Mouse (Mus musculus) left cerebral cortex, adult 2 months (tissue): ENCODE results near the gene Acvr1. TPM values are rescaled to one million over a fixed set of nuclear protein-coding genes. Genes with fewer than 3 reads are reported as not detected.

Experiments
- DNase-seq, 2 experiments: peaks; one replicate each; pipeline ENCODE4 v3.0.0; 2021 to 2022; ENCODE audit warnings: low spot score in 2 of 2, mixed read lengths in 1 of 2; ENCODE audit errors: extremely low spot score in 1 of 2
- H3K27ac ChIP-seq: fragments of 200-600 bp; 2 replicates; pipeline ENCODE4 v1.8.1; 2022
- H3K4me3 ChIP-seq: fragments of 200-600 bp; 2 replicates; pipeline ENCODE4 v1.8.1; 2022
- CTCF ChIP-seq: fragments of 200-600 bp; IDR thresholded peaks from 2 replicates; pipeline ENCODE4 v1.8.1; 2022; ENCODE audit warnings: antibody characterized with exemption, mild to moderate bottlenecking, moderate library complexity
- intact Hi-C: fragments of 180-260 bp; cut with DNase I; formaldehyde crosslinking; loops from one replicate; pipeline ENCODE4 v1.15.1; 2025
- total RNA-seq, 2 experiments: library from RNA; stranded (reverse); gene quantifications; 2 replicates each; pipeline ENCODE4 v1.2.3; 2021

Acvr1 gene
- total RNA-seq, 2 experiments from 2014 or later = 32.9 to 36.6 TPM

GRCm38 (mm10) chr2:58589637-58590036, 22.7 kb upstream of the Acvr1 start:
- no peak overlapping the region for H3K27ac ChIP-seq
- peak; percentile 34 to 51 for DNase-seq
- no peak overlapping the region for H3K4me3 ChIP-seq
- TF ChIP-seq CTCF = no peak
- intact Hi-C loops = loop anchor here (2.0 to 10.0 kb wide), 2 partner anchors 53 to 565 kb away; no protein-coding TSS in a partner anchor

GRCm38 (mm10) chr2:58586311-58586710, 19.4 kb upstream of the Acvr1 start:
- no peak overlapping the region for H3K4me3 ChIP-seq
- intact Hi-C loops = loop anchor here (1.0 to 10.0 kb wide), 2 partner anchors 19 to 562 kb away; partner anchors contain the start of genes Acvr1 and Upp2
- TF ChIP-seq CTCF = no peak
- peak; percentile 49 to 65 for DNase-seq
- H3K27ac ChIP-seq = peak overlapping the region; percentile 74; the same call in 1 of the 2 replicates

- H3K27ac ChIP-seq = no peak overlapping the region
- TF ChIP-seq CTCF = no peak
- H3K4me3 ChIP-seq = no peak overlapping the region
- intact Hi-C loops = no loop called here
- DNase-seq = no peak
These were observed 7.2 kb upstream of the Acvr1 start for GRCm38 (mm10) chr2:58574167-58574566.

DNA sequence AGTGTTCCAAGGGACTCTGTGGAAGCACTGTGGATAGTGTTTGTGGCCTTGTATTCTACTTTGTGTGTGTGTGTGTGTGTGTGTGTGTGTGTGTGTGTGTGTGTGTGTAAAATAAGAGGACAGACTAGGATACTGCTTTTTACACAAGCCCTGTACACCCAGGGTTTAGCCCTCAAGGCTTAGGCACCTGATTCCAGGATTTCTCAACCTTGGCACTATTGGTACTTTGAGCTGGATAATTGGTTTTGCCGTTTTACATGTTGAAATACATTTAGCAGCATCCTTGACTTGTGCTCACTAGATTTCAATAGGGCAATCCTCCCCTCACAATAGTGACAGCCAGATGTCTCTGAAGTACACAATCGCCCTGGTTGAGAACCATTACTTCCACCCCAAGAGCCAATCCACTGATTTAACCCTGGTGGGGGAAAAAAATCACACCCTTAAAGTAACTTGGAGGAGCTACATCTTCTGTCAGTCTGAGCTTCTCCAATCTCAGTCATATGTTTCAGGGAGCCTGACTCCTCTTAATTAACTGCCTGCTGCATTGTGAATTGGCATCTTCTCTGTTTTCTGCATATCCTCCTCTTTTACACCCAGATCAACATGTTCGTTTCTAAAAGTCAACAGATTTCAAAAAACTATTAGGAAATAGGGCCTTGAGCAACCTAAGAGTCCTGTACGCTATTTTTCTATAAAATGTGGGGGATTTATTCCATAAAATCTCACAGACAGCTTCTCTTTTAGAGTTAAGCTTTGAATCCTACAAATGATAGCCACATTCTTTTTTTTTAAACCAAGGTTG, 2.1 kb upstream of the Acvr1 start:
- intact Hi-C loops = loop anchor here (5.0 kb wide), 1 partner anchor 98 kb away; no protein-coding TSS in a partner anchor
- no peak; the same call in 1 of the 2 replicates for TF ChIP-seq CTCF
- Histone ChIP-seq H3K27ac (no peak overlapping the region), H3K4me3 (no peak overlapping the region; the same call in 1 of the 2 replicates)
- no peak for DNase-seq

GRCm38 (mm10) chr2:58567866-58568719, 1.1 kb upstream of the Acvr1 start:
- intact Hi-C loops = loop anchor here (1.0 to 5.0 kb wide), 4 partner anchors 18 to 99 kb away; no protein-coding TSS in a partner anchor
- TF ChIP-seq CTCF = no peak
- H3K4me3 ChIP-seq = peak overlapping the region; percentile 72
- no peak for DNase-seq
- peak overlapping the region; percentile 95 for H3K27ac ChIP-seq

DNA sequence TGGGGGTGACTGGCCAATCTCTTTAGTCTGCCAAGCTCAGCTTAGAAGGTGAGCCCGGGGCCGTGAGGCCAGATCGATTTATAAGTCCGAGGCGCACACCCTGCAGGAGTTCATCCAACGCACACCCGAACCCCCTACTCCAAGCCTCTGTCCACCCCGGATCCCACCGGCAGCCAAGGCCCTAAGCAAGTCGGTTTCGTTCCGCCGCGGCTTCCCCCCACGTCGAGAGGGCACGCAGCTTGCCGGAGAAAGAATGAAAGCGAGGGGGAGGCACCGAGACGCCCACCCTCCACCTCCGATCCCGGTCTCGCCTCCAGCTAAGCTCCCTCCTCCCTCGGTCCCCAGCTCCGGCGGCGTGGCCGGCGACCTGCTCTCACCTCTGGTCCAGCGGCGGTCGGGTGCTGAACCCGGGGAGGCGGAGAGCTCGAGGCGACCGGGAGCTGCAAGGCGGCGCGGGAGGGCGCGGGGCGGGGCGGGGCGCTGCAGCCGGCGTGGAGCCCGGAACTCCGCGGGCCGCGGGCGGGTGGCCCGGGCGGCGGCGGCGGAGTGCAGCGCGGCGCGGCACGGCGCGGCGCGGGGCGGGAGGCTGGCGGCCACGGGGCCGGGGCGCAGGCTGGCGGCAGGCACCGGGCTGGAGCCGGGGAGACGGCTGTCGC, 419 bp downstream of the Acvr1 start:
- Histone ChIP-seq H3K27ac (peak overlapping the region; percentile 95), H3K4me3 (peak overlapping the region; percentile 72)
- no peak for TF ChIP-seq CTCF
- DNase-seq = peak in 1 of 2 experiments; percentile 62
- intact Hi-C loops = loop anchor here (1.0 to 5.0 kb wide), 4 partner anchors 20 to 101 kb away; no protein-coding TSS in a partner anchor

DNA sequence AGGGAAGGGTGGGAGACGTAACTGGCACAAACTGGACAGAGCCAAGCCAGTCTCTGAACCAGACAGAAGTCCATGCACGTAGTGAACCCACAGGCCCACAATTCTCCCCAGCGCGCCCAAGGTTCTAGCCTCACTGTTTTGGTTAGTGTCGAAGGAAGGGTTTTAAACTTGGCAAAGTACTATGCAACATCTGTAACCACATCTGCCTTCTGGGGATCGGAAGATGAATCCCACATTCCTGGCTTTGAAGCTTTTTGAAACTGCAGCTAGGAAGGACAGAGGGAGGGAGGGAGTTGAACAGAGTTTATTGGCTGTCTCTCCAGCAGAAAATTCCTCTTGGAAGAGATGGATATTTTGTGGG, 928 bp downstream of the Acvr1 start:
- H3K4me3 ChIP-seq = peak overlapping the region; percentile 72
- H3K27ac ChIP-seq = peak overlapping the region; percentile 88
- no peak for DNase-seq

DNA sequence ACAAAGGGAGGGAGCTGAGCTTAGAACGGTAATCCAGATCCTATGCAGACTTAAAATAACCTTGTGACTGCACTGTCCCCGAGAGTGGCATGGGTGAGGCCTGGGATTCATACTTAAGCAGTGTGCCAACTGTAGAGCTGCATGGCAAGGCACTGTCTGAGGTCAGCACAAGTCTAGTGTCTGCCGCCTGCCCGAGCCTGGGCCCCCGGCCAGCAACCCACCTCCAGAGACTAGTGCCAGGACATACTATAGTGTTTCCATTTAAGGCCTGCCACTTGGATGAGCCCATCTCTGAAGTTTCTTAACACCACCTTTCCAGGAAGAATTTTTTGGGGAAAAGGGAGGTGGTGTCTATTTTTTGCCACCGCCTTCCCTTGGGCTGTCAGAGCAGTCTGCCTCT, 1.7 kb downstream of the Acvr1 start:
- no peak for TF ChIP-seq CTCF
- intact Hi-C loops = loop anchor here (1.0 to 5.0 kb wide), 2 partner anchors 88 to 102 kb away; no protein-coding TSS in a partner anchor
- DNase-seq = peak; percentile 36 to 70
- peak overlapping the region; percentile 72 for H3K4me3 ChIP-seq
- peak overlapping the region; percentile 19; the same call in 1 of the 2 replicates for H3K27ac ChIP-seq

More for the DNA sequence above, 928 bp downstream of the Acvr1 start:
- no peak for TF ChIP-seq CTCF
- intact Hi-C loops = loop anchor here (2.0 to 5.0 kb wide), 2 partner anchors 81 to 101 kb away; no protein-coding TSS in a partner anchor

GRCm38 (mm10) chr2:58562137-58562536, 4.8 kb downstream of the Acvr1 start:
- no peak for DNase-seq
- intact Hi-C loops = no loop called here
- no peak overlapping the region for H3K27ac ChIP-seq

GRCm38 (mm10) chr2:58557045-58557845, 9.7 kb downstream of the Acvr1 start:
- DNase-seq = no peak
- Histone ChIP-seq H3K4me3 (no peak overlapping the region), H3K27ac (no peak overlapping the region)
- intact Hi-C loops = no loop called here
- no peak for TF ChIP-seq CTCF

More at GRCm38 (mm10) chr2:58562137-58562536, 4.8 kb downstream of the Acvr1 start:
- TF ChIP-seq CTCF = no peak
- H3K4me3 ChIP-seq = no peak overlapping the region
